Mouse (Mus musculus) subcutaneous adipose tissue, adult 2 months (tissue): ENCODE results near the gene Rars. TPM values are rescaled to one million over a fixed set of nuclear protein-coding genes. Genes with fewer than 3 reads are reported as not detected.

Experiments
- polyA plus RNA-seq: library from polyadenylated mRNA; depleted of rRNA; stranded (reverse); fragments of >200 nt; gene quantifications from 2 replicates; pipeline ENCODE4 v1.2.3, GENCODE M21; 2012; ENCODE audit warnings: low replicate concordance; rRNA removed

The Rars gene
- polyA plus RNA-seq: 19.2 and 27.0 TPM in 2 replicates

DNA sequence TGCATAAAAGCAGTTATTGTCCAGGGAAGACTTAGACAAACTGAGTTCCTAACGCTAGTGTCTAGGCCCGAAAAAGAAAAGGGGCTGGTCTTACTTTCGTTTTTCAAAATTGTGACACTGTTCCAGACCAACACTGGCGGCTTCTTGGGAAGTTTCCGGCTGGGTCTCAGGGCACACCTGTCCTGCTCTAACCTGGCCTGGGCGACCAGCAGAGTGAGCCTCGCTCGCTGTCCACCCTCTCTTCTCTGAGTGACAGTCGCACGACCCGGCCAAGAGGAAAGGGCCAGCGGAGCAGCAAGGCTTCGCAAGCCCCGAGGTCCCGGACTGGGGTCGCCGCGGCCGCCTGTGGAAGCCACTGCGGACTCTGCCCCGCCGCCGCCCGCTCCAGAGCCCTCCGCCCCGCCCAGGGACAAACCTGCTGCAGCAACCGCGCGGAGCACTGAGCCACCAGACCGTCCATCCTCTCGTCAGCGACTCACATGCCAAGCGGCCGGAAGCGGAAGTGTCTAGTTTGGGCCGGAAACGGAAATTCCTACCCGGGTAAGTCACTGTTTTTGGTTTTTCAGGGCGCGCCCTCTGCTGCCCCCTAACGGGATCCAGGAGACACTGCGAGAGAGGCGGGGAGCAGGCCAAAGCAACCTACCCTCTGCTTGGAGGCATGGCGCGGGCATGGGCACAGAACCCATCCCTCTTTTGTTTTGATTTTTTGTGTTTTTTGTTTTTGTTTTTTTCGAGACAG is at the start of gene Rars:
Gene Rars (minus strand): TSS at position 485 of the 739 bp plus-strand sequence.

DNA sequence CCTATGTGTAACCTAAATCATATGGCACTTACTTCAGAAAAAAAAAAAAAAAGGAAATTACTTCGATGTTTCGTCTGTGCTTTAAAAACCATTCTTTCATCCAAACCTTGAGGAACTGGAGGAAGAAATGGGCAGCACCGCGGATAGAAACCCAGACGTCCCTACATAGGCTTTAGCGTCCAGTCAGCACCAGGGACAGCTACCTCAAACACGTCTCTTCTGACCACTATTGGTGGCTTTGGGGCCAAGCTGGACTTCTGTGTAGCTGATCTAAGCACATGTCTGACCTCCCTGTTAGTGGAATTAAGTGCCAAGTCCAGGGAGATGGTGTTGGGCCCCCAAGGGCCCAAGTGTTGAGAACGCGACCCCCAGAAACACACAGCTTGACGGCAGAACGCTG is 35.4 kb downstream of the Rars start, which contains the start of gene Fbll1:
Gene Fbll1 (minus strand): TSS at position 11 of the 400 bp plus-strand sequence.

DNA sequence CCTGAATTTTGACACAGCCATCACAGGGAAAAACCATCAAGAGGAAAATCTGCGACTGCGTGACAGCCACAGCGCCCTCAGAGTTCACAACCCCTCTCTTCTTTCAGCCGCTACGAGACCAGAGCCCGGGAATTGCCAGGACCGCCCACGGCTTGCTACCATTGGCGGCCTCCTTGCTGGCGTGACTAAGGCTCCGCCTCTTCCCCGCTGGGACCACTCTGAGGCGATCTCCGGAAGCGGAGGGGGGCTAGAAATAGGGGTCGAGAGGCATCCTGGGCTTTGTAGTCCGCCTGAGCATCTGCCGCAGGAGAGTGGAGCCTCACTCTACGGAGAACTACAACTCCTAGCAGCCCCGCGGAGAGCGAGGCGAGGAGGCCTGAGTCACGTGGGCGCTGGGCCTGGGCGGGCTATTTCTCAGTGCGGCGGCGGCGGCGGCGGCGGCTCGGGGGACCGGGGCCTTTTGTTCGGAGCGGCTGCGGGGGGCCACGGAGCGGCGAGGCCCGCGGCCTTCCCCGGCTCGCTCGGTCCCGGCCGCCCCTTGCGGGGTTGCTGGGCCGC is 65.0 kb downstream of the Rars start, which contains the start of gene Pank3:
Gene Pank3 (plus strand): TSS at position 297 of the 558 bp plus-strand sequence.

Other genes with a start within 250 kb of the Rars start
- 27.3 and 60.3 TPM in 2 replicates for gene Pank3, start 65.0 kb downstream of the Rars start, polyA plus RNA-seq
- gene Fbll1, start 35.6 kb downstream of the Rars start, polyA plus RNA-seq: 0.23 TPM in 1 of 2 replicates, not detected in the other
- 0.39 and 14.6 TPM in 2 replicates for gene Wwc1, start 146.0 kb upstream of the Rars start, polyA plus RNA-seq